Mouse (Mus musculus) lung, adult 2 months (tissue): ENCODE results near the gene Limch1.

Experiments
- CTCF ChIP-seq: fragments of 200-500 bp; IDR thresholded peaks from 2 replicates; pipeline ENCODE4 v1.5.1; 2011; ENCODE audit warnings: mild to moderate bottlenecking, low read length, control low read depth; ENCODE audit not compliant: insufficient read depth
- POLR2A ChIP-seq: fragments of 200-500 bp; IDR thresholded peaks from 2 replicates; pipeline ENCODE4 v1.6.1; 2011; ENCODE audit warnings: low read depth, mild to moderate bottlenecking, control low read depth, low read length, borderline replicate concordance; ENCODE audit errors: extremely low read depth

DNA sequence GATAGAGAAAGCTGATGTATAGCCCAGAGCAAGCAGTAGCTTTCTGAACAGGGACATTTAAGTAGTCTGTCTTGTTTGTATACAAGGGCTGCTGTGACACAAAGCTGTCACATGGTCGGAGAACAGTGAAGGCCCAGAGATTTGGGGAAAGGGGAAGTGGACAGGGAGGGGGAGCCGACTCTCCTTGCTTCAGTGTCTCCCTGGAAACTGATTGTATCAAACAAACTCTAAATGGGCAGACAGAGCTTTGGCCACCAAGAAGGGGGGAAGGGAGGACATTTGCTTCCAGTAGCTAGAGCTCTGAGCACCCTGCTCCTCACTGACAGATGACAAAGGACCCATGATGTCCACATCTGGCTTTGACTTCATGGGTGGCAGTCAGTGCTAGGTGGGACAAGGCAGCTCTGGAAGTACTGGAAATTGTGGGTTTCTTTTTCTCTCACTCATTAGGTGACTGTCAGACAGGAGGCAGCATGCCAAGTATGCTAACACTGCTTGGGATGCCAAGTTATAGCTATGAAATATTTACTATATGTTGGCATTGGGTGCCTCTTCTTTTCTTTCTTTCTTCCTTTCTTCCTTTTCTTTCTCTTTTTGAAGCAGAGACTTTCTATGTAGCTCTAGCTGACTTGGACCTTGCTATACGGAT, 5.8 kb downstream of the Limch1 start:
- TF ChIP-seq CTCF (no peak), POLR2A (no peak)
